Mouse (Mus musculus): ENCODE results near the gene Gm20388.

- TF ChIP-seq CTCF (IDR thresholded peaks at IDR 0.05; ENCODE audit: low read depth), result no peak
- TF ChIP-seq EP300 (IDR thresholded peaks at IDR 0.05; ENCODE audit: low read depth), result no peak
Observed at GRCm38 (mm10) chr8:124375168-124375567, 4464.5 kb downstream of the Gm20388 start.

Data from liver, embryonic 14.5 days (tissue).